Mouse (Mus musculus) cerebral cortex, adult 2 months (tissue): ENCODE results near the gene Mfsd12.

Experiments used
- whole genome bisulfite sequencing: fragments of 180-500 bp; shearing (Covaris S2); methylation state at CpG from one replicate; pipeline ENCODE4 v1.1.7; 2018; 5-methylcytosine and 5-hydroxymethylcytosine counted together

Gene Mfsd12

GRCm38 (mm10) chr10:81379809-81380378 is 22.6 kb downstream of the Mfsd12 start:
- 89% methylated on average over 6 of the region's 6 CpGs for WGBS

GRCm38 (mm10) chr10:81382039-81382438 is 24.7 kb downstream of the Mfsd12 start:
- 73% methylated on average over 5 of the region's 5 CpGs for WGBS

- 7% methylated on average over 53 of the region's 54 CpGs for WGBS
Measured at GRCm38 (mm10) chr10:81383802-81384604, 26.7 kb downstream of the Mfsd12 start, which contains the start of the genes Dohh and Gm48551. Gene Dohh, plus strand, starts transcription at chr10:81384428. Gene Gm48551, plus strand, starts transcription at chr10:81384466.

- under 1% methylated on average over 19 of the region's 19 CpGs for WGBS
Measured at GRCm38 (mm10) chr10:81384605-81384982, 27.3 kb downstream of the Mfsd12 start.

GRCm38 (mm10) chr10:81385603-81386306 is 28.5 kb downstream of the Mfsd12 start:
- 73% methylated on average over 22 of the region's 22 CpGs for WGBS

GRCm38 (mm10) chr10:81387716-81388115 is 30.4 kb downstream of the Mfsd12 start:
- WGBS: 89% methylated on average over 20 of the region's 20 CpGs

GRCm38 (mm10) chr10:81388505-81389055 is 31.3 kb downstream of the Mfsd12 start, which contains the start of gene Gm48552:
Gene Gm48552, plus strand, starts transcription at chr10:81389005.
- 72% methylated on average over 5 of the region's 5 CpGs for WGBS

- 53% methylated on average over 3 of the region's 3 CpGs for WGBS
Measured at GRCm38 (mm10) chr10:81389373-81389772, 32.1 kb downstream of the Mfsd12 start.

- 59% methylated on average over 23 of the region's 23 CpGs for WGBS
Measured at GRCm38 (mm10) chr10:81389801-81390677, 32.7 kb downstream of the Mfsd12 start.

- 92% methylated on average over 13 of the region's 13 CpGs for WGBS
Measured at GRCm38 (mm10) chr10:81390678-81390965, 33.3 kb downstream of the Mfsd12 start.

- 87% methylated on average over 6 of the region's 6 CpGs for whole genome bisulfite sequencing
Measured at GRCm38 (mm10) chr10:81392270-81392669, 35.0 kb downstream of the Mfsd12 start.

GRCm38 (mm10) chr10:81392781-81393185 is 35.5 kb downstream of the Mfsd12 start, which contains the start of gene Smim24:
Gene Smim24, plus strand, starts transcription at chr10:81393051.
- 67% methylated on average over 14 of the region's 14 CpGs for WGBS

GRCm38 (mm10) chr10:81393456-81394063 is 36.3 kb downstream of the Mfsd12 start:
- WGBS: 17% methylated on average over 19 of the region's 19 CpGs

- 19% methylated on average over 5 of the region's 5 CpGs for WGBS
Measured at GRCm38 (mm10) chr10:81395127-81395526, 37.8 kb downstream of the Mfsd12 start.

- 70% methylated on average over 4 of the region's 4 CpGs for WGBS
Measured at GRCm38 (mm10) chr10:81395865-81396264, 38.6 kb downstream of the Mfsd12 start.

- WGBS: 72% methylated on average over 5 of the region's 5 CpGs
Measured at GRCm38 (mm10) chr10:81396749-81397148, 39.5 kb downstream of the Mfsd12 start.

- WGBS: 84% methylated on average over 5 of the region's 5 CpGs
Measured at GRCm38 (mm10) chr10:81399296-81399695, 42.0 kb downstream of the Mfsd12 start.

GRCm38 (mm10) chr10:81399798-81400308 is 42.6 kb downstream of the Mfsd12 start:
- WGBS: 82% methylated on average over 18 of the region's 18 CpGs

- 56% methylated on average over 22 of the region's 22 CpGs for WGBS
Measured at GRCm38 (mm10) chr10:81400371-81401204, 43.3 kb downstream of the Mfsd12 start.

- 29% methylated on average over 10 of the region's 10 CpGs for WGBS
Measured at GRCm38 (mm10) chr10:81401205-81401520, 43.9 kb downstream of the Mfsd12 start.
